Mouse (Mus musculus) forebrain, embryonic 11.5 days (tissue): ENCODE results near the gene Cul4a. TPM values are rescaled to one million over a fixed set of nuclear protein-coding genes. Genes with fewer than 3 reads are reported as not detected.
"Not testable (repeated sequence)": the region's sequence is repeated elsewhere in the genome, so short reads cannot be mapped to it uniquely, and the experiment has no call there.

Experiments
- ATAC-seq: fragments of 200-750 bp; cut with Nextera tagmentation; replicated peaks from 2 replicates; pipeline ENCODE4 v1.8.0; 2017; ENCODE audit warnings: moderate TSS enrichment; ENCODE audit not compliant: low FRiP score
- DNase-seq: peaks from one replicate; pipeline ENCODE4 v3.0.0-alpha.2; 2017; ENCODE audit warnings: low spot score
- H3K27ac ChIP-seq: fragments of 300-500 bp; sonication (generic); 2 replicates; pipeline ENCODE4 v1.5.1; 2014; ENCODE audit warnings: low read depth, low read length
- H3K27me3 ChIP-seq: fragments of 300-500 bp; sonication (generic); 2 replicates; pipeline ENCODE4 v1.6.1; 2014; ENCODE audit warnings: mild to moderate bottlenecking, low read length, mixed read lengths; ENCODE audit not compliant: control insufficient read depth, insufficient read depth
- H3K36me3 ChIP-seq: fragments of 300-500 bp; sonication (generic); 2 replicates; pipeline ENCODE4 v1.6.1; 2014; ENCODE audit warnings: mild to moderate bottlenecking, low read length, moderate library complexity, mixed read lengths; ENCODE audit not compliant: control insufficient read depth, insufficient read depth
- H3K4me1 ChIP-seq: fragments of 300-500 bp; sonication (generic); replicated peaks from 2 replicates; pipeline ENCODE4 v1.6.1; 2014; ENCODE audit warnings: low read length, mixed read lengths; ENCODE audit not compliant: control insufficient read depth, insufficient read depth
- H3K4me2 ChIP-seq: fragments of 300-500 bp; sonication (generic); 2 replicates; pipeline ENCODE4 v1.6.1; 2014; ENCODE audit warnings: low read depth, mild to moderate bottlenecking, low read length, moderate library complexity, mixed read lengths; ENCODE audit not compliant: severe bottlenecking
- H3K4me3 ChIP-seq: fragments of 300-500 bp; sonication (generic); 2 replicates; pipeline ENCODE4 v1.5.1; 2014; ENCODE audit warnings: low read depth, low read length
- H3K9ac ChIP-seq: fragments of 300-500 bp; sonication (generic); 2 replicates; pipeline ENCODE4 v1.6.1; 2014; ENCODE audit warnings: low read length
- H3K9me3 ChIP-seq: fragments of 300-500 bp; sonication (generic); 2 replicates; pipeline ENCODE4 v1.6.1; 2016; ENCODE audit warnings: low read length, mixed read lengths; ENCODE audit not compliant: control insufficient read depth
- WGBS: fragments of 180-500 bp; shearing (Covaris S2); extraction: QIAGEN DNeasy Blood & Tissue Kit; methylation state at CpG from one replicate; pipeline ENCODE4 v1.1.7; 2014; 5-methylcytosine and 5-hydroxymethylcytosine counted together
- polyA plus RNA-seq: library from polyadenylated mRNA; unstranded; fragments of >200 nt; fragmentation: Nextera tagmentation; extraction: Ambion mirVana; gene quantifications from 2 replicates; pipeline ENCODE4 v1.2.1, GENCODE M21; 2014

Cul4a gene
- 86.6 and 91.4 TPM in 2 replicates for polyA plus RNA-seq

DNA sequence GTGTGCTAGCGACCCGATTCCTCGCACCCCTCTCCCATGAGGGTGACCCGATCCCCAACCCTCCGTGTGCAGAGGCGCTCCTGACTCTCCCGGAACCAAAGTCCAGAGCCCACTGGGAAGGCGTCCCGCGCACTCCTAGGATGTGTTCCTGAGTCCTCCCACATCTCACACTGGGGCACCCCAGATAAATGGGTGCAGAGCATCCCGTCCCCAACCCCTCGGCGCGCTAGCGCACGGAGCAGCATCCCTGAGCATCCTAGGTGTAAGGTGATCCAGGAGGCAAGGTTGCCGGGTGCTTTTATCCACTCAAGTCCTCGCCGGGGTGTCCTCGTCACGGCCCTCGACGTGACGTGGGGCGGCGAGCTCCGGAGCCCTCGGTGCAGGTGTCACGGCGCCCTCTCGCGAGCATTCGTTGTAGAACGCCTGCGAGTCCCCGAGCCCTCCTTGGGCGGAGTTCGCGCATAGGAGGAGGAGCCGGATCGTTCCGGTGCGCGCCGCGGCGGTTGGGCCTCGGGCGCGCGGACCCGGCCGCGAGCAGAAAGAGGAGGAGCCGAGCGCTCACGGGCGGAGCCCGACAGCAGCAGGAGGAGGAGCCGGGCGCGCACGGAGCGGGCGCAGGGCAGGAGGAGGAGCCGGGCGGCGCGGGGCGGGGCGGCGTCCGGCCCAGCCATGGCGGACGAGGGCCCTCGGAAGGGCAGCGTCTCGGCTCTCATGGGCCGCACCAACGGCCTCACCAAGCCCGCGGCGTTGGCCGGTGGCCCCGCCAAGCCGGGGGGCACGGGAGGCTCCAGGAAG is at the start of gene Cul4a, which contains the start of gene Pcid2:
TSS of gene Cul4a (plus strand) at position 535 of the 795 bp plus-strand sequence.
TSS of gene Pcid2 (minus strand) at position 373 of the 795 bp plus-strand sequence.
- peak; percentile 99 for DNase-seq

DNA sequence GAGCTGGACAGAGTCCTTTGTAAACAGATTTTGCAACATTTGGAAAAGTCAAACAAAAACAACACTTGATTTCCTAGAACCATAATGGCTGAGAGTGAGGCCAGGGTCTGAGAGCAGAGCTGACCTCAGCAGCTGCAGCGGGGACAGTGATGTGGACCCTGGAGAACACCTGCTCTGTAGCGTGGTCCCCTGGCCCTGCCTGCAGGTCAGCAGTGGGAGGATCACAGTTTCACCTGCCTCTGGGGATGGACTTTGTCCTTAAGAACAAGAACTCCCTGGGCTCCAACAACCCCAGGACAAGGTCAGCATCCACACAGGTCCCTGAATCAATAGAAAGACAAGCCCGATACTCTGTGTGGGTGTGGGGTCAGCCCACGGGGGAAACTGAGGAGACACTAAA is 48.1 kb upstream of the Cul4a start:
- DNase-seq (no peak), ATAC-seq (no peak)
- Histone ChIP-seq H3K27ac (no peak overlapping the region), H3K4me3 (no peak overlapping the region), H3K9ac (no peak overlapping the region), H3K27me3 (no peaks in the 10 kb centered on the region), H3K36me3 (no peaks in the 10 kb centered on the region), H3K4me1 (no peaks in the 10 kb centered on the region), H3K4me2 (no peak overlapping the region), H3K9me3 (no peaks in the 10 kb centered on the region)
- WGBS: 87% methylated on average over 4 of the region's 4 CpGs

More for the DNA sequence above, at the start of gene Cul4a, which contains the start of gene Pcid2:
- under 1% methylated on average over 85 of the region's 87 CpGs for WGBS
- H3K27me3 ChIP-seq: no peaks in the 10 kb centered on the region
- H3K4me3 ChIP-seq: peak within 1 kb of the TSS; percentile 95
- peak within 1 kb of the TSS; percentile 90 for H3K9ac ChIP-seq
- peaks cover 7% of the 10 kb centered on the region; the same call in 1 of the 2 replicates for H3K4me1 ChIP-seq
- H3K27ac ChIP-seq: peak within 1 kb of the TSS; percentile 75
- no peaks in the 10 kb centered on the region for H3K36me3 ChIP-seq
- no peaks in the 10 kb centered on the region for H3K9me3 ChIP-seq
- peak within 1 kb of the TSS; percentile 91 for H3K4me2 ChIP-seq
- peak; percentile 96 for ATAC-seq

DNA sequence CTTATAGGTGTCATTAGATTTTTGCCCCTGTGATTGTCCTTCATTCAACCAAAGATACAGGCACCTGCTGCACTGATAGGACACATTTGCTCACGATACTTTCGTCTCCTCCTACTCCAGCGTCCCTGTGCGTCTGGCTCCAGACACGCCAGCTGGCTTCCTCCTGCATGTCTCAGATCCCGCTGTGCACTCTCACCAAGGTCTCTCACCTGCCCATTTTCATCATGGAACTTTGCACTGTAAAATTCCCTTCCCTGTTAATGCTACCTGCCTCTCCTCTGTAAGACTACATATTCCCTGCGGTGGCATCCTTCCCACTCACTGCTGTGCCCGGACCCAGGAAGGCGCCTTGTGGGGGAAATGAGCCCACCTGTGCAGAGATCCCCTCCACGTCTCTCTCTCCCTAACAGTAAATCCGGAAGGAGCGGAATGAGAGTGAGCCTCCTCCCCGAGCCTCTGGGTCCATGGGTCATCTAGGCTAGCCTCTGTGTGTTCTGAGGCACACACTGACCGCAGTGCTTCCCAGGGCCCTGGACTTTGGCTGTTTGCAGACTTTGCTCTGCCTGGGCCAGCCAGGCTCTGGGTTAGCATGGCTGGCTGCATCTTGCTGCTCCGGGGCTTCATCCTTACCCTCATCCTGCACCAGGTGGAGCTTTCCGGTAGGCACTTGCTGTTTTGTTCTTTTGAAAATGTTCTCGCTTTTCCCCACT is 44.8 kb upstream of the Cul4a start, which contains the start of gene Proz:
TSS of gene Proz (plus strand) at position 474 of the 710 bp plus-strand sequence.
- Histone ChIP-seq H3K27me3 (no peaks in the 10 kb centered on the region), H3K4me2 (no peak within 1 kb of the TSS), H3K4me1 (no peaks in the 10 kb centered on the region), H3K27ac (no peak within 1 kb of the TSS), H3K9me3 (no peaks in the 10 kb centered on the region), H3K4me3 (no peak within 1 kb of the TSS), H3K9ac (no peak within 1 kb of the TSS), H3K36me3 (no peaks in the 10 kb centered on the region)
- 83% methylated on average over 17 of the region's 17 CpGs for WGBS
- DNase-seq (no peak), ATAC-seq (no peak)

DNA sequence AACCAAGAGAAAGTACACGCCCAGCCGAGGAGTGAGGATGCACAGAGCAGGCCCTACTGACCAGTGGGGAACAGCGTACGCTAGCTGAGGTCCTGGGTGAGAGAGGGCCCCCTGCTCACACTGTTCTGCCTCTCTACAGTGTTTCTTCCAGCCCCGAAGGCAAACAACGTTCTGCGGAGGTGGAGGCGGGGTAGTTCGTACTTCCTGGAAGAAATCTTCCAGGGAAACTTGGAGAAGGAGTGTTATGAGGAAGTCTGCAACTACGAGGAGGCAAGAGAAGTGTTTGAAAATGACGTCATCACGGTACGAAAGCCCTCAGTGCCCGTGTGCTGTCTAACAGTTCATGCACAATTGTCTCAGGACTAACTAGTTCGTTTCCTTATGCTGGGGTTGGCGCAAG is 42.3 kb upstream of the Cul4a start:
- no peak for ATAC-seq
- H3K27ac ChIP-seq: no peak overlapping the region
- no peak overlapping the region for H3K4me2 ChIP-seq
- WGBS: 84% methylated on average over 16 of the region's 16 CpGs
- no peak for DNase-seq
- H3K36me3 ChIP-seq: no peaks in the 10 kb centered on the region
- no peaks in the 10 kb centered on the region for H3K27me3 ChIP-seq
- no peaks in the 10 kb centered on the region for H3K4me1 ChIP-seq
- no peak overlapping the region for H3K4me3 ChIP-seq
- no peak overlapping the region for H3K9ac ChIP-seq
- no peaks in the 10 kb centered on the region for H3K9me3 ChIP-seq

DNA sequence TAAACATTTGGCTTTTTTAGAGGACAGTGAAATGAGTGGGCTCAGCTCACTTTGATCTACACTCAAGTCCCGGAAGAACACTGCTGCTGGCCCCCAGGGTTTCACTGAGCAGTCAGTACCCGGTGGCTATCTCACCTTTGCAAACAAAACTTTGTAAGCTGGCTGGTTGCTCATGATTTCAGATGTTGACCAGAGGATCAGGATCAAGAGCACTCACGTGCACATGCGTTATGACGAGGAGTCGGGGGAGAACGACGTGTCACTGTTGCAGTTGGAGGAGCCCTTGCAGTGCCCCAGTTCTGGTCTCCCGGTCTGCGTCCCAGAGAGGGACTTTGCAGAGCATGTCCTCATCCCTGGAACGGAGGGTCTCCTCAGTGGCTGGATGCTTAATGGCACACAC is 32.2 kb upstream of the Cul4a start:
- H3K9ac ChIP-seq: no peak overlapping the region
- H3K27me3 ChIP-seq: no peaks in the 10 kb centered on the region
- H3K36me3 ChIP-seq: peaks cover 4% of the 10 kb centered on the region; the same call in 1 of the 2 replicates
- H3K27ac ChIP-seq: no peak overlapping the region
- no peak for DNase-seq
- H3K4me3 ChIP-seq: no peak overlapping the region
- WGBS: 93% methylated on average over 11 of the region's 11 CpGs
- no peak overlapping the region for H3K4me2 ChIP-seq
- no peaks in the 10 kb centered on the region for H3K9me3 ChIP-seq
- ATAC-seq: no peak
- H3K4me1 ChIP-seq: no peaks in the 10 kb centered on the region

DNA sequence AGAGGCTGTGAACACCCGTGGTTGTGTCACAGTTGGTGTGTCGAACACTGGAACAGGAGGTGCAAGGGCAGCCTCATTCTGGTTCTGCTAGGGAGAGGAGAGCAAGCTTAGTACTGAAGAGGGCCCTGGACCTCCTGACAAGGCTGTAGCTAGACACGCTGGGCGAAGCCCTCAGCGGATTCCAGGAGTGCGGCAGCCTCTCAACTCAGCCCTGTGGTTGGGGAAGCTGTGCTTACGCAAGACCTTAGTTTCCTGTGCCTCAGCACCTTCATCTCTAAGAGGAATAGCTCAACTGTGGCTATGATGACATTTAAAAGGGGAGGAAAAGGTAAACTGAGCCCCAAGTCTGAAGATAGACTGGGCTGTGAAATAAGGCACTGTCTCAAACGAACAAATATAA is 30.4 kb upstream of the Cul4a start:
- WGBS: 93% methylated on average over 8 of the region's 8 CpGs
- Histone ChIP-seq H3K9me3 (no peaks in the 10 kb centered on the region), H3K9ac (no peak overlapping the region), H3K36me3 (peaks cover 8% of the 10 kb centered on the region; the same call in 1 of the 2 replicates), H3K4me3 (no peak overlapping the region), H3K4me1 (no peaks in the 10 kb centered on the region), H3K4me2 (no peak overlapping the region), H3K27ac (no peak overlapping the region), H3K27me3 (no peaks in the 10 kb centered on the region)
- ATAC-seq (no peak), DNase-seq (no peak)

DNA sequence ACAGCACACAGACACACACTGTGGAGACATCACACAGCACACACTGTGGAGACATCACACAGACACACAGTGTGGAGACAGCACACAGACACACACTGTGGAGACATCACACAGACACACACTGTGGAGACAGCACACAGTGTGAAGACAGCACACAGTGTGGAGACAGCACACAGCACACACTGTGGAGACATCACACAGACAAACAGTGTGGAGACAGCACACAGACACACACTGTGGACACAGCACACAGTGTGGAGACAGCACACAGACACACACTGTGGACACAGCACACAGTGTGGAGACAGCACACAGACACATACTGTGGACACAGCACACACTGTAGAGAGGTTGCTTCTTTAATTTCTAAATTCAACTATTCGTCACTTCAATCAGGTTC is 29.8 kb upstream of the Cul4a start:
- not testable (repeated sequence) for H3K4me1 ChIP-seq, H3K4me3 ChIP-seq, H3K4me2 ChIP-seq, ATAC-seq, H3K27me3 ChIP-seq, H3K36me3 ChIP-seq, H3K9me3 ChIP-seq, H3K27ac ChIP-seq, H3K9ac ChIP-seq, DNase-seq
- 92% methylated on average over 1 of the region's 1 CpGs for WGBS

DNA sequence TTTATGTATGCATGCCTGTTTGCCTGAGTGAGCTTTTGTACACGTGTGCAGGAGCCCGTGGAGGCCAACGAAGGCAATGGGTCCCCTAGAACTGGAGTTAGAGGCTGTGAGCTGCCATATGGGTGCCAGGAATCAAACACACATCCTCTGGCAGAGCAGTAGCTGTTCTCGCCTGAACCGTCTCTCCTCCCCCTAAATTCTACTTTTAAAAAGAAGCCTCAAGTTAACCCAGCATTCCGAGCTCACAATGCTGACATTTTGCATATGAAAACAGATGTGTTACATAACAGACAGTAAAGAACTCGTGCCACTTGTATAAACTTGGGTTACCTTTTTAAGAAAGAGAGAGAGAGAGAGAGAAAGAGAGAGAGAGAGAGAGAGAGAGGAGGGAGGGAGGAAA is 27.9 kb upstream of the Cul4a start:
- ATAC-seq: no peak
- 92% methylated on average over 7 of the region's 7 CpGs for WGBS
- H3K36me3 ChIP-seq: peaks cover 8% of the 10 kb centered on the region; the same call in 1 of the 2 replicates

More for the DNA sequence above, 27.9 kb upstream of the Cul4a start:
- H3K4me1 ChIP-seq: no peaks in the 10 kb centered on the region
- no peak overlapping the region for H3K4me2 ChIP-seq
- no peak for DNase-seq
- H3K9ac ChIP-seq: no peak overlapping the region
- no peak overlapping the region for H3K4me3 ChIP-seq
- no peak overlapping the region for H3K27ac ChIP-seq
- no peaks in the 10 kb centered on the region for H3K9me3 ChIP-seq
- no peaks in the 10 kb centered on the region for H3K27me3 ChIP-seq
